Mouse (Mus musculus) inflammation-experienced regulatory T-cells, adult 6 months (primary cell): ENCODE results near the gene Zbtb43. TPM values are rescaled to one million over a fixed set of nuclear protein-coding genes. Genes with fewer than 3 reads are reported as not detected.

Source experiments
- ATAC-seq: one replicate; pipeline ENCODE4 v1.8.0; 2017
- polyA plus RNA-seq, 3 experiments: library from polyadenylated mRNA; unstranded; fragments of 100-300 nt; shearing (Covaris generic); gene quantifications; one replicate each; pipeline ENCODE4 v1.2.1; 2017

Zbtb43 gene
- polyA plus RNA-seq, 3 experiments from 2014 or later, result 14.6 to 23.4 (median 15.2) TPM

- ATAC-seq, result no peak
These were observed 41.5 kb downstream of the Zbtb43 start for GRCm38 (mm10) chr2:33426640-33427398.

- ATAC-seq, result no peak
These were observed 50.9 kb downstream of the Zbtb43 start for GRCm38 (mm10) chr2:33417454-33417853.

- no peak for ATAC-seq
These were observed 54.3 kb downstream of the Zbtb43 start for GRCm38 (mm10) chr2:33414019-33414418.

GRCm38 (mm10) chr2:33412111-33412510 lies 56.2 kb downstream of the Zbtb43 start:
- no peak for ATAC-seq

- no peak for ATAC-seq
These were observed 64.8 kb downstream of the Zbtb43 start for GRCm38 (mm10) chr2:33403511-33404003.

- ATAC-seq, result no peak
These were observed 65.7 kb downstream of the Zbtb43 start for GRCm38 (mm10) chr2:33402638-33403037.

GRCm38 (mm10) chr2:33402236-33402635 lies 66.1 kb downstream of the Zbtb43 start:
- no peak for ATAC-seq

- no peak for ATAC-seq
These were observed 67.1 kb downstream of the Zbtb43 start for GRCm38 (mm10) chr2:33401217-33401616.

GRCm38 (mm10) chr2:33400541-33400940 lies 67.8 kb downstream of the Zbtb43 start:
- ATAC-seq, result no peak

Other genes with a start within 250 kb of the Zbtb43 start
- 10 to 100 TPM in 1 of 3 experiments, 1 to 10 TPM in 2; 5.2 to 14.8 (median 7.4) TPM for gene Ralgps1, start 97.1 kb downstream of the Zbtb43 start, polyA plus RNA-seq
- gene Zbtb34, start 37.2 kb downstream of the Zbtb43 start, polyA plus RNA-seq, result 1 to 10 TPM in 1 of 3 experiments, under 1 TPM in 2; 0.72 to 1.0 (median 0.95) TPM
- not detected for gene Lmx1b, start 172.0 kb upstream of the Zbtb43 start, polyA plus RNA-seq